Mouse (Mus musculus) kidney, embryonic 14.5 days (tissue): ENCODE measurements around the gene Serpina3k. TPM values are rescaled to one million over a fixed set of nuclear protein-coding genes. Genes with fewer than 3 reads are reported as not detected.
"Not testable (repeated sequence)": the region's sequence is repeated elsewhere in the genome, so short reads cannot be mapped to it uniquely, and the experiment has no call there.

ENCODE experiments used
- ATAC-seq: fragments of 200-750 bp; cut with Nextera tagmentation; 2 replicates; pipeline ENCODE4 v1.8.0; 2017; ENCODE audit warnings: moderate number of reproducible peaks, mild to moderate bottlenecking, moderate TSS enrichment, moderate library complexity; ENCODE audit not compliant: low FRiP score, low TSS enrichment
- H3K27ac ChIP-seq: fragments of 300-500 bp; sonication (generic); 2 replicates; pipeline ENCODE4 v1.5.1; 2014; ENCODE audit warnings: low read depth, mild to moderate bottlenecking, low read length, moderate library complexity, mixed read lengths
- H3K27me3 ChIP-seq: fragments of 300-500 bp; sonication (generic); 2 replicates; pipeline ENCODE4 v1.6.1; 2014; ENCODE audit warnings: mild to moderate bottlenecking, low read length; ENCODE audit not compliant: control insufficient read depth, insufficient read depth
- H3K36me3 ChIP-seq: fragments of 300-500 bp; sonication (generic); 2 replicates; pipeline ENCODE4 v1.6.1; 2014; ENCODE audit warnings: low read length, mixed read lengths; ENCODE audit not compliant: control insufficient read depth, insufficient read depth
- H3K4me1 ChIP-seq: fragments of 300-500 bp; sonication (generic); 2 replicates; pipeline ENCODE4 v1.6.1; 2014; ENCODE audit warnings: low read length, mixed read lengths; ENCODE audit not compliant: control insufficient read depth, insufficient read depth
- H3K4me2 ChIP-seq: fragments of 300-500 bp; sonication (generic); replicated peaks from 2 replicates; pipeline ENCODE4 v1.6.1; 2014; ENCODE audit warnings: low read depth, mild to moderate bottlenecking, low read length
- H3K4me3 ChIP-seq: fragments of 300-500 bp; sonication (generic); 2 replicates; pipeline ENCODE4 v1.5.1; 2014; ENCODE audit warnings: mild to moderate bottlenecking, low read length
- H3K9ac ChIP-seq: fragments of 300-500 bp; sonication (generic); 2 replicates; pipeline ENCODE4 v1.6.1; 2014; ENCODE audit warnings: low read depth, mild to moderate bottlenecking, low read length, moderate library complexity
- H3K9me3 ChIP-seq: fragments of 300-500 bp; sonication (generic); 2 replicates; pipeline ENCODE4 v1.6.1; 2016; ENCODE audit warnings: low read length; ENCODE audit not compliant: control insufficient read depth
- WGBS: fragments of 180-500 bp; shearing (Covaris S2); extraction: QIAGEN DNeasy Blood & Tissue Kit; methylation state at CpG from one replicate; pipeline ENCODE4 v1.1.7; 2014; 5-methylcytosine and 5-hydroxymethylcytosine counted together
- polyA plus RNA-seq: library from polyadenylated mRNA; unstranded; fragments of >200 nt; fragmentation: Nextera tagmentation; extraction: Ambion mirVana; gene quantifications from 2 replicates; pipeline ENCODE4 v1.2.1, GENCODE M21; 2014

The Serpina3k gene
- not detected in 2 replicates for polyA plus RNA-seq

GRCm38 (mm10) chr12:104338226-104338625 is at the start of gene Serpina3k, which contains the start of gene Serpina3m:
TSS of gene Serpina3k (plus strand) at chr12:104338486.
TSS of gene Serpina3m (plus strand) at chr12:104338486.
- not testable (repeated sequence) for H3K36me3 ChIP-seq, H3K4me2 ChIP-seq, H3K9me3 ChIP-seq, H3K4me3 ChIP-seq, H3K27ac ChIP-seq, H3K27me3 ChIP-seq, H3K4me1 ChIP-seq, ATAC-seq, H3K9ac ChIP-seq
- 91% methylated on average over 3 of the region's 3 CpGs for WGBS

GRCm38 (mm10) chr12:104289872-104290271 is 48.4 kb upstream of the Serpina3k start:
- Histone ChIP-seq H3K9me3 (no peaks in the 10 kb centered on the region), H3K27me3 (no peaks in the 10 kb centered on the region), H3K4me2 (no peak overlapping the region), H3K4me3 (no peak overlapping the region), H3K36me3 (no peaks in the 10 kb centered on the region), H3K27ac (no peak overlapping the region), H3K9ac (no peak overlapping the region), H3K4me1 (no peaks in the 10 kb centered on the region)
- no peak for ATAC-seq
- 53% methylated on average over 4 of the region's 4 CpGs for WGBS

GRCm38 (mm10) chr12:104293963-104294362 is 44.3 kb upstream of the Serpina3k start:
- Histone ChIP-seq H3K9me3 (no peaks in the 10 kb centered on the region), H3K4me2 (no peak overlapping the region), H3K36me3 (no peaks in the 10 kb centered on the region), H3K4me3 (no peak overlapping the region), H3K9ac (no peak overlapping the region), H3K27me3 (no peaks in the 10 kb centered on the region), H3K4me1 (no peaks in the 10 kb centered on the region), H3K27ac (no peak overlapping the region)
- 85% methylated on average over 2 of the region's 2 CpGs for WGBS
- ATAC-seq: no peak

GRCm38 (mm10) chr12:104298049-104298448 is 40.2 kb upstream of the Serpina3k start:
- Histone ChIP-seq H3K36me3 (no peaks in the 10 kb centered on the region), H3K27me3 (no peaks in the 10 kb centered on the region), H3K4me3 (no peak overlapping the region), H3K4me1 (no peaks in the 10 kb centered on the region), H3K9ac (no peak overlapping the region), H3K9me3 (no peaks in the 10 kb centered on the region), H3K4me2 (no peak overlapping the region), H3K27ac (no peak overlapping the region)
- 90% methylated on average over 2 of the region's 2 CpGs for WGBS
- no peak for ATAC-seq

- Histone ChIP-seq H3K27ac (no peak overlapping the region), H3K27me3 (no peaks in the 10 kb centered on the region), H3K9ac (no peak overlapping the region), H3K4me1 (no peaks in the 10 kb centered on the region), H3K4me3 (no peak overlapping the region), H3K9me3 (no peaks in the 10 kb centered on the region), H3K4me2 (no peak overlapping the region), H3K36me3 (no peaks in the 10 kb centered on the region)
- WGBS: 87% methylated on average over 4 of the region's 4 CpGs
- ATAC-seq: no peak
These were observed 32.3 kb upstream of the Serpina3k start for GRCm38 (mm10) chr12:104305991-104306390.

GRCm38 (mm10) chr12:104314253-104314652 is 24.0 kb upstream of the Serpina3k start, which contains the start of gene Serpina3j:
TSS of gene Serpina3j (plus strand) at chr12:104314553.
- ATAC-seq: no peak

GRCm38 (mm10) chr12:104322454-104322853 is 15.8 kb upstream of the Serpina3k start:
- Histone ChIP-seq H3K4me3 (no peak overlapping the region), H3K4me1 (no peaks in the 10 kb centered on the region), H3K27ac (no peak overlapping the region), H3K36me3 (no peaks in the 10 kb centered on the region), H3K4me2 (no peak overlapping the region), H3K9me3 (no peaks in the 10 kb centered on the region), H3K9ac (no peak overlapping the region), H3K27me3 (no peaks in the 10 kb centered on the region)
- ATAC-seq: no peak
- WGBS: 88% methylated on average over 1 of the region's 1 CpGs

More at GRCm38 (mm10) chr12:104314253-104314652, 24.0 kb upstream of the Serpina3k start, which contains the start of gene Serpina3j:
- Histone ChIP-seq H3K4me2 (no peak within 1 kb of the TSS), H3K4me1 (no peaks in the 10 kb centered on the region), H3K36me3 (no peaks in the 10 kb centered on the region), H3K27me3 (no peaks in the 10 kb centered on the region), H3K9me3 (no peaks in the 10 kb centered on the region), H3K4me3 (no peak within 1 kb of the TSS), H3K9ac (no peak within 1 kb of the TSS), H3K27ac (no peak within 1 kb of the TSS)
- 83% methylated on average over 1 of the region's 1 CpGs for WGBS

- Histone ChIP-seq H3K27ac (no peak overlapping the region), H3K4me1 (no peaks in the 10 kb centered on the region), H3K36me3 (no peaks in the 10 kb centered on the region), H3K27me3 (no peaks in the 10 kb centered on the region), H3K4me3 (no peak overlapping the region), H3K9ac (no peak overlapping the region), H3K4me2 (no peak overlapping the region), H3K9me3 (no peaks in the 10 kb centered on the region)
- WGBS: 48% methylated on average over 1 of the region's 1 CpGs
- no peak for ATAC-seq
These were observed 6.6 kb upstream of the Serpina3k start for GRCm38 (mm10) chr12:104331701-104332100.

- H3K9ac ChIP-seq, H3K36me3 ChIP-seq, H3K9me3 ChIP-seq, ATAC-seq, H3K4me3 ChIP-seq, H3K4me2 ChIP-seq, H3K27me3 ChIP-seq, H3K27ac ChIP-seq, H3K4me1 ChIP-seq: not testable (repeated sequence)
These were observed 1.4 kb upstream of the Serpina3k start for GRCm38 (mm10) chr12:104336873-104337272.
